Mouse (Mus musculus): Measurements from ENCODE around the gene Ttc30a1.
"Not testable (repeated sequence)": the region's sequence is repeated elsewhere in the genome, so short reads cannot be mapped to it uniquely, and the experiment has no call there.

- TF ChIP-seq CTCF, EP300 (IDR thresholded peaks at IDR 0.05; ENCODE audit: low read depth): not testable (repeated sequence)
Observed at GRCm38 (mm10) chr2:75981440-75982081, at the start of gene Ttc30a1.

Data from liver, embryonic 14.5 days (tissue).